Mouse (Mus musculus): ENCODE measurements at regions not wholly inside any gene's neighbourhood (a gene's known extent, or its start where the extent isn't known, plus 50 kb on each side); places are given as distances from the start of the nearest gene placed in this dataset.
A peak's percentile ranks its signal among the peaks of the same experiment; 100 is the strongest.
"Not testable (repeated sequence)": the region's sequence is repeated elsewhere in the genome, so short reads cannot be mapped to it uniquely, and the experiment has no call there.

- peak; percentile 71 for ATAC-seq (replicated peaks; ENCODE audit: poor library complexity)
These were observed 321.8 kb upstream of the Gdi2 start for GRCm38 (mm10) chr13:3216070-3216469.

- ATAC-seq (replicated peaks; ENCODE audit: poor library complexity) = not testable (repeated sequence)
These were observed 316.8 kb upstream of the Gdi2 start for GRCm38 (mm10) chr13:3221005-3221621.

- 0 out of 2 replicates have a peak, but pooled peaks have one; percentile 23 for ATAC-seq (replicated peaks; ENCODE audit: poor library complexity)
These were observed 316.2 kb upstream of the Gdi2 start for GRCm38 (mm10) chr13:3221622-3222021.

GRCm38 (mm10) chr13:3258379-3258778, 279.5 kb upstream of the Gdi2 start:
- no peak for ATAC-seq (replicated peaks; ENCODE audit: poor library complexity)

GRCm38 (mm10) chr13:3276130-3276529, 261.7 kb upstream of the Gdi2 start:
- peak; percentile 95 for ATAC-seq (replicated peaks; ENCODE audit: poor library complexity)
